Mouse (Mus musculus) T-cell, adult 2 months (primary cell): ENCODE measurements around the gene Mat1a.

Experiments
- DNase-seq: peaks from one replicate; pipeline ENCODE4 v3.0.0; 2022; ENCODE audit warnings: low spot score

The Mat1a gene

DNA sequence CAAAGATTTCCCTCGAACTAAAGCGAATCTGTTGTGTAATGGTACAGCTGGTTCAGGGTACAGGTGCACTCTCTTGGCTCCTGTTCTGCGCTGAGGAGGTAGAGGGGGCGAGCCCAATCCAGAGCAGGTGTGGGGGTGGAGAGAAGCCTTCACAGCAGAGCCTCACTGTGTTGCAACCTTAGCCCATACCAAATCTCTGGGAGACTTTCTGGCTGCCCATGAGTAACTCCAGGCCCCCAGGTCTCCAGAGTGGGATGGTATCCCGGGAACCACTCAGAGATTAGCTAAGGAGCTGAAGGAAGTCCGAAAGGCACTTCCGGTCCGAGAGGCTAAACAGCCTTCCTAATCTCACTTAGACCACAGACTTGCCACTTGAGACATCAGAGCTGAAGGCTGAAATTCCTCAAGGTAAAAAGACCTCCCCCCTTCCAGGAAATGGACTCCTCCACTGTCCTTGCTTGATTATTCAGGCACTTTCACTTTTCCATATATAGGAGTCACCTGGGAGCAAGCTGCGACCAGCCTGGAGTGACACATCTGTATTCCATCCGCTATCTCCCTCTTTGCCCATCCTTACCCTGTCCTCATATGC, at the start of gene Mat1a:
Gene Mat1a (plus strand): TSS at position 183 of the 592 bp plus-strand sequence.
- DNase-seq: no peak

DNA sequence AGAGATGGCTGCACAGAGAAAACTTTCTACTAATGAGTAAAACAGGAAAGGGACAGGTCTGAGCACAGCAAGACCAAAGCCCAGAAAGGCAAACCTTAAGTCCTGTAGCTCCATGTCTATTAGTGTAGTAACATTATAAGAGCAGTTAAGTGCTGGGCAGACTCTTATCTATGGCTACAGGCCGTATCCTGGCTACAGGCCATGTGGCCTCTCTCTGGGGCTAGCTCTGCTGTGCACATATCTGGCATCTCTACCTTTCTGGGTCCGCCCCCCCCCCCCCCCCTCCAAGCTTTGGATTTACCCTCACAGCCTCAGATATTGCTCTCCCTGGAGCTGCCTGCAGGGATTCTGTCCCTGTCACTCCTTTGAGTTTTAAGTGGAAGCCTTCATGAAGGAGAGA, 39.7 kb upstream of the Mat1a start:
- no peak for DNase-seq

DNA sequence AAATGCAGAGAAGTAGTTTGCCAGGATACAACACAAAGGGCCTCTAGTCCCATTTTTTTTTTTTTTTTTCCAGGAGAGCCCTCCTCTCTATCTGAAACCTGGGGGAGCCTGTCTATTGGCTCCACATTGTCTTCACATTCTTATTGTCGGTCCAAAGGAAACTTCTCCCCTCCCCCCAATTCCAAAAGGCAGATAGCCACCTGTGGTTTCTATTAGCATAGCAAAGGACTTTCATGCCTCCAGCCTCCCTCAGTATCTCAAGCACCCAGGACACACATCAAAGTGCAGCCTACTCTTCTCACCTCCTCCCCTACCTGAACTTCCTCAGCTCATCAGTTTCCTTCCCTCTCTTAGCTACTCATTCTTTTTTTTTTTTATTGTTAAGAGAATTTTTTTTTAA, 38.4 kb upstream of the Mat1a start:
- no peak for DNase-seq

DNA sequence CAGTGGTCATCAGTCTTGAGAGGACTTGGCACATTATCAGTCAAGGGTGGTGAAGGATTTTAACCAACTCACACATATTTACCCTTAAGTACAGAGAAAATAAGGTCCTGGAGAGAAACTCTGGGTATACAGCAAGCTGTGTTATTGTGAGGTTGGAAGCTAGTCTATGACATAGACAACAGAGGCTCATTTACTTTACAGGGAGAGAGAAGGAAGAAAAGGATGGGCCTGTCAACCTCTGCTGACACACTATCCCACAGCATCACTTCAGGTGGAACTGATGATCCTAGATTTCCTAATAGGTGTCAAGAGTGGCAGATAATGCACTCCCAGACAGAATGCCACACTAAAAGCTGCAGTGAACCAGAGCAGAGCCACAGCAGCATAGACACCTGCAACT, 35.7 kb upstream of the Mat1a start, which contains the start of gene Dydc2:
Gene Dydc2 (minus strand): TSS at position 101 of the 400 bp plus-strand sequence.
- no peak for DNase-seq

DNA sequence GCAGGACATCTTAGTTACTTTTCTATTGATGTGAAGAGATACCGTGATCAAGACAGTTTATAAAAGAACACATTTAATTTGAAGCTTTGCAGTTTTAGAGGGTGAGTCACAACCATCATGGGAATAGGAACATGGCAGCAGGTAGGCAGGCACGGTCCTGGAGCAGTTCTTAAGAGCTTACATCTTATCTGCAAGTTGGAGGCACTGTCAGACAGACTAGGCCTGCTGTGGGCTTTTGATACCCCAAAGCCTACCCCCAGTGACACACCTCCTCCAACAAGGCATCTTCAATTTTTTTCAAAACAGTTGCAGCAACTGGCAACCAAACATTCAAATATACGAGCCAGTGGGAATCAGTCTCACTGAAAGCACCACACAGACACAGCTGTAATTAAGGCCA, 34.5 kb upstream of the Mat1a start:
- DNase-seq: no peak

DNA sequence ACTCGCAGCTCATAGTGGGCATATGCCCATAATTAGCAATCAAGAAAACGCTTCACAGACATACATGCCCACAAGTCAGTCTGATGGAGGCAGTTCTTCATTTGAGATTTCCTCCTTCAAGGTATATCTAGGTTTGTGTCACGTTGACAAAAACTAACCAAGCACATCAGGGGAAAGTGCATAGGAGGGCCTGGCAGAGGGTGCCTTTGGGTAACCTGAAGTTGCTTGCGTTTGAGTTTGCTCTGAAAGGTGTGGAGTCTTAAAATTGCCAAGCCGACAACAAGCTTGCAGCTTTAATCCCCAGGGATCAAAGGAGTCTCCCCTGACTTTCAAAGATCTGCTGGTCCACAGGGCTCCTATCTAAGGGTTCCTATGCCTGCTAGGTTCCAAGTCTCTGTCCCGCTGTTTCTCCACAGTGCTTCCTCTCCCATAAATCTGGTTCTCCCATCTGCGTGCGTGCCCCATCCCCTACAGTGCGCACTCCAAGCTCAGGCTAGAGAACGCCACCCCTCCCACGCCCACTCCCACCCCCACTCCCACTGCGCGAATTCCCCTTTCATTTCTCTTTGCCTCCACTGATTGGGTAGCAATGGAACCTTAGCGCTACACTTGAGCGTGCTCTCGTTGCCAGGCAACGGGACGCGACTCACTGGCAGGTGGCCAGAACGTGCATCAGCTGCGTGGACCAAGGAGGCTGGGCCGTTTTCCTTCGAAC, 32.4 kb upstream of the Mat1a start, which contains the start of gene Dydc1:
Gene Dydc1 (plus strand): TSS at position 683 of the 715 bp plus-strand sequence.
- DNase-seq: peak; percentile 23

DNA sequence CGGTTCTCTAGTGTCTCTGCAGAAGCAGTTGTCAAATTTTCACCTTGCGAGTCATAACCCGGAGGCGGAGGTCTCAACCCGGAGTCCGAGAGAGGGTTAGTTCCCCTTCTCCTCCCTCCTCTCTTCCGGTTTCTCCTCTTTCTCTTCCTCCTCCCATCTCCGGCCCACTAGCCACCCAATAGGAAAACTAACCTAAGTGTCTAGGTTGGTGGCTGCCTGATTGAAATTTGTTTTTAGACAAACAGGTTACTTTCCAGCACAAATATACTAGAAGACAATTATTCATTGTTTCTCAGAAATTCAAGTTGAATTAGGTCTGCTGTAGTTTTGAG, 31.9 kb upstream of the Mat1a start:
- no peak for DNase-seq

DNA sequence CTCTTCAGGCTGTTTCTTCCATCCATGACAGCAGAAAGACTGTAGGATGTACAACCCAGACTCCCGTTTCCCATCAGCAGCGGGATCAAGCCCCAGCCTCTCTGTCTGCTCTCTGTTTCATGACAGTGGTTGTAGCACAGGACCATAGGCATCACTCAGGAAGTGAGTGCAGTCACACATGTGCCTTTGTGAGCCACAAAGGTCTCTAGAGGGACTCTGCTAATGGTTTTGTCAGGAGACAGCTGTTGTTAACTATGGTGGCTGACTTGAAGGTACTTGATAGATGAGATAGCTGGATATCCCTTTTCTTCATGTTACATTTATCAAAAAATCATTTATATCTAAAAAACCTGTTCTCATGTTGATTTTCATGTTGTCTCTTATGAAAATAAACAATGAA, 22.4 kb upstream of the Mat1a start:
- DNase-seq: no peak

DNA sequence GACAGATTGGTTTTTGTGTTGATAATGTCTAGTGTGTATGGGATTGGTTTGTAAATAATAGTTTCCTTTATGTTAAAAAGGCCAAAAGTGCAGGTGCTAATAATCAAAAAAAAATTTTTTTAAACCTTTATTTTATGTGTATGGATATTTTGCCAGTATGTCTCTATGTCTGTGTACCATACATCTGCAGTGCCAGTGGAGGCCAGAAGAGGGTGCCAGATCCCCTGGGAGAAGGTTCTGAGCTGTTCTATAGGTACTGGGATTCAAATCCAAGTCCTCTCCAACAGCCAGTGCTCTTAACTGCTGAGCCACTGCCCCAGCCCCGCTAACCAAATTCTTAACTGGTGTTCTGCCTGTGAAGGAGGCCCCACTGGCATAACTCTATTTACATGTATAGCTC, 17.3 kb upstream of the Mat1a start:
- DNase-seq: peak; percentile 14

DNA sequence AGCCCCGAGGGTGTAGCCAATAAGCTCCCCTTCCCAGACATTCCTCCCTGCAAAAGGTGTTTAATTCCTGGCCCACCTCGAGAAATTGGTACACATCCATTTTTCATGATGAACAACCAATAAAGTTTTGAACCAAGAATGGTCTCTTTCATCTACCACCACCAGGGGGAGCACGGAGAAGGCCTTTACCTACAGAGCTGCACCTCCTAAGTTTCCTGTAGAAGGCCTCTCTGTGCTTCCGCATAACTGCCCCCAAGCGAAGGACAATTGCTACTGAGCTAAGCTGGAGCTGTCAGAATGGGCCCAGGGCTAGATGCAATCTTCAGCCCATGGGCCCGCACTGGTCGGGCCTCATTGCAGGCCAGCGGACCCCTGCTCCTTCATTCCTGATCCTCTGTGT, 14.1 kb upstream of the Mat1a start:
- peak; percentile 2 for DNase-seq

DNA sequence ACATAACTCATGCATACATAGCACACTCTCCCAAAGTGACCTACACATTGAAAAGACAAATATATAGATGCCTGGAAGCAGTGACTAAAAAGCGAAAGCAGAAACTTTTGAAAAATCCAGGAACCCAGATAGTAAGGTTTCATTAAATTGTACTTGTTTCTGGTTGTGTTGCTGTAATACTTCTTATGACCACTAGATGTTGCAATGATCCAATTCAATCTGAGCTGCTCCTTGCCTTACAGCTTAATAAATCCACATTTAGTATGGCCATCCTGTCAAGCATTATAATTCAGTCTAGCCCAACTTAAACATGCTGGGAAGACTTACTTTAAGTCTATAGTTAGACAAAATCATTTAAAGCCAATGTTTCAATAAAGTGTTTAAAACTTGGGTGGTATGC, 10.7 kb upstream of the Mat1a start:
- no peak for DNase-seq

DNA sequence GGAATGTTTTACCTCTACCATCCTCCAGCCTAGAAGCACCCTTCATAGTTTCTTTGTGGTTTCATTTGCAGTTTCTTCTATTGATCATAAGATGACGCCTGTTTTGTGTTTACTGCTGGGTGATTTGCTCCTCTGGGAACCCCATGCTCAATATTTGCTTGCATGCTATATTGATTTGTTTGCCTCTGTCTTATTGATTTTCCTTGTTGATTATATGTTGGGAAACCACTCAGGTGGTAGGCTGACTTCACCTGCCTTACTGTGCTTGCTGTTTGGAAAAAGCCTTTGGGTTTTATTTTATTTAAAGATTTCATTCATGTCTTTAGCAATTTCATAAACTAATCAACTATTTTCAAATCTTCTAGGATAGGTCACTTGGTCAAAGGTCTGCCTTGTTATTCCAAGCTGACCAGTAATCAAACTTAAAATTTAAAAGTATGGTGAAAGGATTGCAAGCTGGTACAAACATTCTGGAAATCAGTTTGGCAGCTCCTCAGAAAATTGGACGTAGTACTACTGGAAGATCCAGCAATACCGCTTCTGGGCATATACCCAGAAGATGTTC, 8.5 kb upstream of the Mat1a start:
- DNase-seq: no peak

DNA sequence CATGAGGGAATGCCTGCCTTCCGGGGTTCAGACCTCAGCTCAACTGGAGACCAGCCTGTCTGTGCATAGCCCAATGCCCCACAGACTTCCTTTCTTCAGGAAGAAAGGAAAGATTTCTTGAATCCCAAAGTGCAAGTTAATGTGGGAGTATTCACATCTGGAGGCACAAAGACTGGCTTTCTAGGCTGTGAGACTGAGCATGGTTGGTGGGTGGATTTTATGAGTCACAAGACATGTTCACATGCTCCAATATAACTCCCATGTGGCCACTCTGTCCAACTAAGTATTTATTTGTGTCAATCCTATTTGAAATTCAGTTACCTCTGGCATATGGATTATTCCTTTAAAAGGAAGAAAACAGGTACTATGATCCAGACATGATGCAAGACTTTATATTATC, 6.1 kb upstream of the Mat1a start:
- DNase-seq: no peak

DNA sequence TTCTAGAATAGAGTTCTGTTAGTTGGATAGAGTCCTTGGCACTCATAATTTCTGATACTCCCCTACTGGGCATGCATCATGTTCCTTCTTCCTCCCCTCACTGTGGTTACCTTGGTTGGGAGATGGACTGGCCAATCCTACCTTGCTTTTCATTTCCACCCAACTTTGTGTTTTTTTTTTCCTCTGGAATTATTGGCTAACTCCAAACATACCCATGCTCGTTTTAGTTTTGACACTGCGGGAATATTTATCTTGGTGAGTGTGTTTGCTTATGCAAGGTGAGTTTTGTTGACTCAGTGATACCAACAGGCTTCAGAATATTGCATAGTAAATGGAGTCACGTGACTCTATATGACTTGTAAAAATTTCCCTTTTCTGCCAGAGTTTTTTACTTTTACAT, 4.1 kb upstream of the Mat1a start:
- no peak for DNase-seq

DNA sequence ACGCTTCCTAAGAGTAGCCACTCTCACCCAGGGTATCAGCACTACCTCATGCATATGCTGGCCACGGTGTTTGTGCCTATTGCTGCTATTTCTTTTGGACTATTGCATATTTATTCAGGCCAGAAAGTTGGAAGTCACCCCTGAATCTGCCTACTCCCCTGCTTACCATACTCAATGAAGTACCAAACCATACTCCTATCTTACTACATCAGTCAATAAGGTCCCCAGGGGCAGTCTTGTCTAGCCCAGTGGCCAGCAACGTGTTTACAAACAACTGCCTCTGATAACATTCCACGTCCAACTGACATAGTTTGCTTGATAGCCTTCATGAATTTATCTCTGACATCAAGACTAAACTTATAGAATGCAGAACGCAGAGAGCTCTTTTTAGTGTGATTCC, 3.6 kb upstream of the Mat1a start:
- no peak for DNase-seq

DNA sequence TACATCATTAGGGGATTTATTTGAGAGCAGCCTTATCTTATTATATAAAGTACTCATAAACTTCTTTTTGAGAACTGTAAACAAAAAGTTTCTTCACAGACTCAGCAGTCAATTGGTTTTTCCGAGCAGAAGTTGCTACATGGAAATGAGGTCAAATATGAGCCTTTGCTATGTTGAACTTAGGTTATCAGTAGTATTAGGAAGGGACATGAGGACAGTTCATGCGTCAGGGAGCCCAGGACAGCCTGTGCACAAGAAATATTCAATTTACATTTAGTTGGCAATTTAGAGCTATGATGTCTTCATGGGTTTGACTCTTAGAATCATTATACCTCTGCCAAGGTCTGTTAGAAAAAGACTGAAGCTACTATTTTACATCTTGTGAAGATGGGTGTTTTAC, 2.6 kb upstream of the Mat1a start:
- no peak for DNase-seq

DNA sequence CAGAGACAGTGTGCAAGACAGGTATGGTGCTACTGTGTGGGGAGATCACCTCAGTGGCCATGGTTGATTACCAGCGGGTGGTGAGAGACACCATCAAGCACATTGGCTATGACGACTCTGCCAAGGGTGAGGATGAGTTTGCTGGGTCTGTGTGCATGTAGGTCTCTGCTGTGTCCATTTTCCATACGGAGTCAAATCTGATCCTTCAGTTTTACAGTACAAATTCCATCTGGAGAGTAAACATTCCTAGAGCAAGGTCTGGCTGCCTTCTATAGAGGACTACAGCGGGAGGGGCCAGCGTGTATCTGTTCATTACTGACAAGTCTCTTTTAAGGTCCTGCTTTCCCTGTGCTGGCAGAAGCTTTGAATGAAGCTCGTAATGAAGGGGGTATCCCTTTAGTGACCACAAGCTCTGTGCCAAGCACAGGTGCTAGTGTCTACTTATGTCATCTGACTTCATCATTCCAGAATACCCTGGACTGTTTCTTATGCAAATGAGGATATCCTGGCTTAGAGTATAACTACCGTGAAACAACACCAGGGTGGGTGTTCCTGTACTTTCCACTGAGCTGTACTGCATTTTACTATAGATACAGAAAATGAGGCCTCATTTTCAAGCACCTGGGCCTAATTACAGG, 6.3 kb downstream of the Mat1a start:
- DNase-seq: no peak

DNA sequence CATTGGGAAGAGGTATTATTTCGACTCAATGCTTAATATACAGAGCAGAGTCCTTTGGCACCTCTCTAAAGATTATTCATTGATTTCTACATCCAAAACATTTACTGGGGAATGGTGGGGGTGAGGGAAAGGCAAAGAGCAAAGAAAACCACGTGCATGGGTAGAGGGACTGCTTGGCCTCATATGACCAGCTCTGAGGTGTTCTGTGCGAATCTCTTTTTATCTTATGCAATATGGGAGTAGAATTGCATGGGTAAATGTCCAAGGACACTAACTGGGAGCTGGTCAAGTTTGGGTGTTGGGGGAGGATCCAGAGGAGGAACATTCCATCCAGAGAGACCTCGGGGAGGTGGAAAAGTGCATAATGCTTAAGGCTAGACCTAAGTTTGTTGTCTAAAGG, 8.1 kb downstream of the Mat1a start:
- no peak for DNase-seq

DNA sequence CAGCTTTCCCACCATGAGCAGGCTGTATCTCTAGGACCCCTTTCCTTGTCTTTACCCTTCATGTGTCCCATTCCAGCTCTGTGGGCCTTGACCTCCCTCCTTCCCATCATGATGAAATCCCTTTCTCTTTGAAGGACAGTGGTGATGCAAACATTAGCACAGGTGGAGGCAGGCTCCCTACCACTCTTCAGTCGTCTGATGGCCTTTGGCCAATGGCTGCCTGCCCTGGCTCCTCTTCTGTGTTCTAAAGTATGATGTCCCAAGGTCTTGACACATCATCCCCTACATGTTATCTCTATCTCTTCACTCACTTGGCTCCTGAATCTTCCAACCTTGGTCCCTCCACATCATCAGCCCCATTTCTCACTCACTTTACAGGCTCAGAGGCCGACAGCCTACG, 11.4 kb downstream of the Mat1a start:
- no peak for DNase-seq

DNA sequence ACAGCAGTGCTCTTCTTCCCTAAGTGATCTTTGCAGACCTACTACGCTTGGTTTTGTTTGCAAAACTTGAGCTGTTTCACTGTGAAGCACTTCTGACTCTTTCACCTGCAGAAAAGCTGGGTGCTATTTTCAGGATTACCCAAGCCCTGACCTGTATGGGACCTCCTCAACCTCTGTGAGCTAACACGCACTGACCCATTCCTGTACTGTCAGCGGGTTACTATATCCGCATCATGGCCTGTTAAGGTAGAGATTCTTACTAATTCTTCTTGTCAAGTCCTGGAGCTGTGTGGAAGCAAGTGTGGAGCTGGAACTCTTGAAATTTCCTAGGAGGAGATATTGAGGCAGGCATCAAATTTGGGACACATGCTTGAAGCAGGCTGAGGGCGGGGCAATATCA, 19.8 kb downstream of the Mat1a start:
- no peak for DNase-seq

DNA sequence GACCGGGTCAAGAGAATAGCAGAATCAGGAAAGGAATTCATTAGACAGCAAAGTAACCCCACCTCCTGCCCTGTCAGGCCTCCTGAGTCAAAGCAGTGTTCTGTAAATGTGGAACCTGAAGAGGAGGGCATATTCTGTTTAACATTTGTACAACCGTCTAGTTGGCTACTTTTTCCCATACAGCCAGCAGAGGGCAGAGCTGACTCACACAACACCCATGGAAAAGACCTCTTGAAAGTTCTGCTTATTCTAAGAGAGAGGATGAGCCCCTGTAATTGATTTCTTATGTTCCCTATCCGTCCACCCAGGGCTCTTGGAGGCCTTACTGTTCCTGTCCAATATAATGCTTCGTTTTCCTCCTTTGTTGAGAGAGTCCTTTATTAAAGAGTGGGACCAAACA, 23.2 kb downstream of the Mat1a start:
- DNase-seq: no peak

DNA sequence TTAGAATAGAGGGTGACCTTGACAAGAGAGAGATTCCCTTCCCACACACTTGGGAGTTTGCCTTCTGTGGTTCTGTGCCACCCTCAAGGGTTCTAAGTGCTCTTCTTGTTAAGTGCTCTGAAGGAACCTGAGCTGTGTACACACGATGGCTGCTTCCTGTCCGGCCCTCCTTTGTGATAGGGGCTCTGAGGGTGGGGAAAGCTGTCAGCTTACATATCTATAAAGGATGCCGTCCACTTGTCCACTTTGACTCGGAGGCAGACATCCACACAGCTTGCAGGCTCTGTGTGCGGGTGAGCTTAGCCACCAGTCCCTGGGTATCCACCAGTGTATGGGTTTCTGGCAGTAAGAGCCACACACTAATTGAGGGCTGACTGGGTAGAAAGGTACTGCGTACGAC, 26.7 kb downstream of the Mat1a start, which contains the start of gene Sftpa1:
Gene Sftpa1 (plus strand): TSS at position 243 of the 400 bp plus-strand sequence.
- DNase-seq: no peak

DNA sequence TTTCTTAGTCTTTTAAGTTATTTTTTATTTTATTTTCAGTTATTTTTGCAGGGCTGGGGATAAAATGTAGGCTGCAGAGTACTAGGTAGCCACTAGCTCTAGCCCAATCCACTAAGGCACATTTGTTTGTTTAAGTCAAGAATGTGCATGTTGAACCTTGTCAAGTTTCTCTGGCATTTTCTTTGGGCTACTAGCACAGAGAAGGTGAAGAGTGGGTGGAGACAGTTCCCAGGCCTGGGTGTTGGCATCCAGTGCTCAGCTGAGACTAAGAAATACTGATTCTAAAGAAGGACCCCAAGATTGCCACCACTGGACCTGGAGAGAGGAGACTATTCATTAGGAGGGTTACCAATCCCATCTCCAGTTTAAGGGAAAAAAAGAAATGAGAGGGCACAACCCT, 32.2 kb downstream of the Mat1a start:
- DNase-seq: no peak
